Mouse (Mus musculus) brain, embryonic 14.5 days (tissue): ENCODE results near the gene Zbtb9.

Experiments
- CTCF ChIP-seq: fragments of 200-500 bp; IDR thresholded peaks from 2 replicates; pipeline ENCODE4 v1.5.1; 2012; ENCODE audit warnings: inconsistent platforms, mild to moderate bottlenecking, moderate library complexity, borderline replicate concordance; ENCODE audit not compliant: insufficient read depth, insufficient read length; ENCODE audit errors: extremely low read depth
- POLR2A ChIP-seq: fragments of 200-500 bp; IDR thresholded peaks from 2 replicates; pipeline ENCODE4 v1.6.1; 2012; ENCODE audit warnings: mild to moderate bottlenecking, inconsistent platforms, borderline replicate concordance; ENCODE audit not compliant: poor library complexity, insufficient read depth, insufficient read length, severe bottlenecking; ENCODE audit errors: extremely low read depth

DNA sequence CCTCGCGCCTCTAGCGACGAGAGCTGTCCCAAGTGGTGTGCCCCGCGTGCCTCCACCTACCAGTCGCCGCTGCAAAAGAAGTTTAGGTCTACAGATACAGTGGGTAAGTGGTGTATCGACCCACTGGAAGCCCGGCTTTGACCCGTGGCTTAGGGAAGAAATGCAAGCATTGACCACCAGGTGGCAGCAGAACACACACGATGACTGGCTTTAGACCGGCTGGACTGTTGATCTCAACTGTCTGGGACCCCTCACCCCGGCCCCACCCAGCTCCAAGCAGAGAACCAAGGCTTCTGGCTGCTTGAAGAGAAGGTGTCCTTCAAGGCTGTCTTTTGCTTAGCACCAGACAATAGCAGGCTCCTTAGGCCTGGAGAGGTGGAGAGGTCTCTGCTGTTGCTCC, 59.9 kb downstream of the Zbtb9 start:
- TF ChIP-seq CTCF (peak; percentile 97), POLR2A (no peak)
